Mouse (Mus musculus) thymus, adult 2 months (tissue): ENCODE data around the gene Gm15557.
A peak's percentile ranks its signal among the peaks of the same experiment; 100 is the strongest.

Experiments used
- CTCF ChIP-seq: fragments of 200-500 bp; IDR thresholded peaks from 2 replicates; pipeline ENCODE4 v1.5.1; 2012; ENCODE audit warnings: mild to moderate bottlenecking, control low read depth, low read length, moderate library complexity, borderline replicate concordance; ENCODE audit not compliant: control insufficient read depth, poor library complexity, insufficient read depth; ENCODE audit errors: extremely low read depth
- POLR2A ChIP-seq: fragments of 200-500 bp; IDR thresholded peaks from 2 replicates; pipeline ENCODE4 v1.6.1; 2012; ENCODE audit warnings: mild to moderate bottlenecking, low read length, control low read depth, moderate library complexity; ENCODE audit not compliant: control insufficient read depth, poor library complexity, insufficient read depth; ENCODE audit errors: extremely low read depth

- TF ChIP-seq CTCF (peak; percentile 60; the same call in 1 of the 2 replicates), POLR2A (no peak)
Measured at GRCm38 (mm10) chr2:155974087-155974731, 33.7 kb downstream of the Gm15557 start.
